Mouse (Mus musculus): ENCODE measurements at regions not wholly inside any gene's neighbourhood (a gene's known extent, or its start where the extent isn't known, plus 50 kb on each side); places are given as distances from the start of the nearest gene placed in this dataset.

- Histone ChIP-seq H3K4me1 (ENCODE audit: control insufficient read depth, insufficient read depth, low read length) (no peaks in the 10 kb centered on the region), H3K4me3 (replicated peaks; ENCODE audit: extremely low read depth, low read depth, low read length) (no peak overlapping the region)
- no peak for DNase-seq
- TF ChIP-seq POLR2A (IDR thresholded peaks at IDR 0.05; ENCODE audit: borderline replicate concordance, extremely low read depth, low read depth, low read length) (no peak), CTCF (IDR thresholded peaks at IDR 0.05; ENCODE audit: insufficient read depth, low read length) (no peak)
- 77% methylated on average over 7 of the region's 7 CpGs for WGBS
These were observed 101.4 kb upstream of the Selenok start for GRCm38 (mm10) chr14:29866455-29867275.

GRCm38 (mm10) chr14:29867311-29867710 is 100.8 kb upstream of the Selenok start:
- DNase-seq = no peak
- Histone ChIP-seq H3K4me1 (ENCODE audit: control insufficient read depth, insufficient read depth, low read length) (no peaks in the 10 kb centered on the region), H3K4me3 (replicated peaks; ENCODE audit: extremely low read depth, low read depth, low read length) (no peak overlapping the region)
- 40% methylated on average over 6 of the region's 6 CpGs for WGBS
- TF ChIP-seq POLR2A (IDR thresholded peaks at IDR 0.05; ENCODE audit: borderline replicate concordance, extremely low read depth, low read depth, low read length) (no peak), CTCF (IDR thresholded peaks at IDR 0.05; ENCODE audit: insufficient read depth, low read length) (no peak)

- WGBS = 81% methylated on average over 9 of the region's 9 CpGs
- H3K4me3 ChIP-seq (replicated peaks; ENCODE audit: extremely low read depth, low read depth, low read length) = no peak overlapping the region
- DNase-seq = no peak
- TF ChIP-seq POLR2A (IDR thresholded peaks at IDR 0.05; ENCODE audit: borderline replicate concordance, extremely low read depth, low read depth, low read length) (no peak), CTCF (IDR thresholded peaks at IDR 0.05; ENCODE audit: insufficient read depth, low read length) (no peak)
- H3K4me1 ChIP-seq (ENCODE audit: control insufficient read depth, insufficient read depth, low read length) = no peaks in the 10 kb centered on the region
These were observed 98.2 kb upstream of the Selenok start for GRCm38 (mm10) chr14:29869930-29870329.

- Histone ChIP-seq H3K4me3 (replicated peaks; ENCODE audit: extremely low read depth, low read depth, low read length) (no peak overlapping the region), H3K4me1 (ENCODE audit: control insufficient read depth, insufficient read depth, low read length) (no peaks in the 10 kb centered on the region; the same call in 1 of the 2 replicates)
- DNase-seq = no peak
- WGBS = 88% methylated on average over 4 of the region's 4 CpGs
- TF ChIP-seq CTCF (IDR thresholded peaks at IDR 0.05; ENCODE audit: insufficient read depth, low read length) (no peak), POLR2A (IDR thresholded peaks at IDR 0.05; ENCODE audit: borderline replicate concordance, extremely low read depth, low read depth, low read length) (no peak)
These were observed 91.4 kb upstream of the Selenok start for GRCm38 (mm10) chr14:29876668-29877067.

GRCm38 (mm10) chr14:29877671-29878422 is 90.3 kb upstream of the Selenok start:
- H3K4me3 ChIP-seq (replicated peaks; ENCODE audit: extremely low read depth, low read depth, low read length) = no peak overlapping the region
- TF ChIP-seq CTCF (IDR thresholded peaks at IDR 0.05; ENCODE audit: insufficient read depth, low read length) (no peak), POLR2A (IDR thresholded peaks at IDR 0.05; ENCODE audit: borderline replicate concordance, extremely low read depth, low read depth, low read length) (no peak)
- no peaks in the 10 kb centered on the region; the same call in 1 of the 2 replicates for H3K4me1 ChIP-seq (ENCODE audit: control insufficient read depth, insufficient read depth, low read length)
- 57% methylated on average over 11 of the region's 11 CpGs for WGBS
- no peak for DNase-seq

GRCm38 (mm10) chr14:29878423-29878800 is 89.7 kb upstream of the Selenok start:
- H3K4me1 ChIP-seq (ENCODE audit: control insufficient read depth, insufficient read depth, low read length) = no peaks in the 10 kb centered on the region; the same call in 1 of the 2 replicates
- WGBS = 87% methylated on average over 7 of the region's 7 CpGs
- no peak for TF ChIP-seq CTCF (IDR thresholded peaks at IDR 0.05; ENCODE audit: insufficient read depth, low read length)
- TF ChIP-seq POLR2A (IDR thresholded peaks at IDR 0.05; ENCODE audit: borderline replicate concordance, extremely low read depth, low read depth, low read length) = no peak
- no peak overlapping the region for H3K4me3 ChIP-seq (replicated peaks; ENCODE audit: extremely low read depth, low read depth, low read length)
- DNase-seq = no peak

GRCm38 (mm10) chr14:29879283-29879682 is 88.8 kb upstream of the Selenok start:
- TF ChIP-seq CTCF (IDR thresholded peaks at IDR 0.05; ENCODE audit: insufficient read depth, low read length) (no peak), POLR2A (IDR thresholded peaks at IDR 0.05; ENCODE audit: borderline replicate concordance, extremely low read depth, low read depth, low read length) (no peak)
- Histone ChIP-seq H3K4me1 (ENCODE audit: control insufficient read depth, insufficient read depth, low read length) (no peaks in the 10 kb centered on the region; the same call in 1 of the 2 replicates), H3K4me3 (replicated peaks; ENCODE audit: extremely low read depth, low read depth, low read length) (no peak overlapping the region)
- 95% methylated on average over 3 of the region's 3 CpGs for WGBS
- no peak for DNase-seq

GRCm38 (mm10) chr14:29882666-29883344 is 85.3 kb upstream of the Selenok start:
- WGBS = 64% methylated on average over 11 of the region's 11 CpGs
- H3K4me3 ChIP-seq (replicated peaks; ENCODE audit: extremely low read depth, low read depth, low read length) = no peak overlapping the region
- H3K4me1 ChIP-seq (ENCODE audit: control insufficient read depth, insufficient read depth, low read length) = no peaks in the 10 kb centered on the region
- no peak for TF ChIP-seq CTCF (IDR thresholded peaks at IDR 0.05; ENCODE audit: insufficient read depth, low read length)
- TF ChIP-seq POLR2A (IDR thresholded peaks at IDR 0.05; ENCODE audit: borderline replicate concordance, extremely low read depth, low read depth, low read length) = no peak
- no peak for DNase-seq

GRCm38 (mm10) chr14:29895332-29895988 is 72.6 kb upstream of the Selenok start:
- Histone ChIP-seq H3K4me1 (ENCODE audit: control insufficient read depth, insufficient read depth, low read length) (no peaks in the 10 kb centered on the region), H3K4me3 (replicated peaks; ENCODE audit: extremely low read depth, low read depth, low read length) (no peak overlapping the region)
- WGBS = 69% methylated on average over 2 of the region's 2 CpGs
- DNase-seq = no peak
- no peak for TF ChIP-seq CTCF (IDR thresholded peaks at IDR 0.05; ENCODE audit: insufficient read depth, low read length)
- TF ChIP-seq POLR2A (IDR thresholded peaks at IDR 0.05; ENCODE audit: borderline replicate concordance, extremely low read depth, low read depth, low read length) = no peak
